Mouse (Mus musculus) CH12.LX (cell line): ENCODE data around the gene Nampt.

Experiments used
- BHLHE40 ChIP-seq: IDR thresholded peaks from 2 replicates; pipeline ENCODE4 v1.6.1; 2011; ENCODE audit warnings: mild to moderate bottlenecking, low read depth, low read length, improper control_type of control experiment
- CTCF ChIP-seq, 2 experiments: IDR thresholded peaks in 1 of 2; conservative IDR thresholded peaks in 1 of 2; 2 replicates each; pipeline ENCODE4 v1.5.1; 2011 to 2012; ENCODE audit warnings: low read depth in 2 of 2, low read length in 2 of 2, improper control_type of control experiment in 1 of 2, inconsistent platforms in 1 of 2, mild to moderate bottlenecking in 1 of 2, moderate library complexity in 1 of 2
- GABPA ChIP-seq: IDR thresholded peaks from 2 replicates; pipeline ENCODE4 v1.6.1; 2012; ENCODE audit warnings: low read depth, low read length, improper control_type of control experiment, inconsistent platforms; ENCODE audit not compliant: insufficient replicate concordance
- MEF2A ChIP-seq: IDR thresholded peaks from 2 replicates; pipeline ENCODE4 v1.6.1; 2014; ENCODE audit warnings: low read depth, mild to moderate bottlenecking, inconsistent platforms, low read length, improper control_type of control experiment, borderline replicate concordance
- POLR2A ChIP-seq: IDR thresholded peaks from 2 replicates; pipeline ENCODE4 v1.6.1; 2011; ENCODE audit warnings: low read depth, mild to moderate bottlenecking, improper control_type of control experiment, low read length
- TBP ChIP-seq: conservative IDR thresholded peaks from 2 replicates; pipeline ENCODE4 v1.6.1; 2011; ENCODE audit warnings: low read depth, low read length, improper control_type of control experiment
- ZKSCAN1 ChIP-seq: IDR thresholded peaks from 2 replicates; pipeline ENCODE4 v1.6.1; 2012; ENCODE audit warnings: low read depth, inconsistent platforms, low read length, improper control_type of control experiment, borderline replicate concordance

DNA sequence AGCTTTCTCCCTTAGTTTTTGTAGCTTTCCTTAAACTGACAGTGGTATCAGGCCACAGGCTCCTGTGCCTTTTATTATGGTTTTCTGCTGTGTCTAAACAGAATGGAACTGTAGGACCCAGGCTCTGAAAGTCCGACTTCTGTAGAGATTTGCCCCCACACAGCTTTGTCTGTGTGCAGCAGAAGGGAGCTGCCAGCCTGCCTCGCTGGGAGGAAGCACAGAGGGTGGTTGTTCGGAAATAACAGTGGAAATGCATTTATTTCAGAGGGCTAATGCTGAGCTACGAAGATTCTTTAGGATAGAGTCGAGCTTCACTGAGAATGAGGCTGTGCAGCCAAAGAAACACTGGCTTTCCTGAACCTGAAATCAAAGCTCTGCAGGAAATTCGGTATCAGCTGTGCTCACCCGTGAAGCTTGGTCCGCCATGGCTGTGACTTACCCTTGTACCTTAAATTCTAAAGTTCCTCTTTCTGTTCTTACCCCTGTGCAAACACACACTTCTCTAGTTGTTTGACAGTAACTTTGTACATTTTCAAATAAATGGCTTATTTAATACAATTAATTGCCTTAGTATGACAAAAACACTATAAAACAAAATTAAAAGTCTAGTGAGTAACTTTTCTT lies 8.9 kb downstream of the Nampt start:
- no peak for TF ChIP-seq CTCF (conservative IDR thresholded peaks at IDR 0.05 in 1 of 2, IDR thresholded peaks at IDR 0.05 in 1 of 2; ENCODE audit: low read depth in 2 of 2, low read length in 2 of 2)
- no peak for TF ChIP-seq BHLHE40
- TF ChIP-seq MEF2A: no peak
- TF ChIP-seq ZKSCAN1: no peak
- TF ChIP-seq GABPA: no peak
- TF ChIP-seq POLR2A: no peak
- TF ChIP-seq TBP: no peak
